Mouse (Mus musculus): ENCODE data around the gene Prdm11. TPM values are rescaled to one million over a fixed set of nuclear protein-coding genes. Genes with fewer than 3 reads are reported as not detected.

Gene Prdm11
- total and polyA plus RNA-seq, 3 experiments = 0.05 to 1.8 (median 0.06) TPM

DNA sequence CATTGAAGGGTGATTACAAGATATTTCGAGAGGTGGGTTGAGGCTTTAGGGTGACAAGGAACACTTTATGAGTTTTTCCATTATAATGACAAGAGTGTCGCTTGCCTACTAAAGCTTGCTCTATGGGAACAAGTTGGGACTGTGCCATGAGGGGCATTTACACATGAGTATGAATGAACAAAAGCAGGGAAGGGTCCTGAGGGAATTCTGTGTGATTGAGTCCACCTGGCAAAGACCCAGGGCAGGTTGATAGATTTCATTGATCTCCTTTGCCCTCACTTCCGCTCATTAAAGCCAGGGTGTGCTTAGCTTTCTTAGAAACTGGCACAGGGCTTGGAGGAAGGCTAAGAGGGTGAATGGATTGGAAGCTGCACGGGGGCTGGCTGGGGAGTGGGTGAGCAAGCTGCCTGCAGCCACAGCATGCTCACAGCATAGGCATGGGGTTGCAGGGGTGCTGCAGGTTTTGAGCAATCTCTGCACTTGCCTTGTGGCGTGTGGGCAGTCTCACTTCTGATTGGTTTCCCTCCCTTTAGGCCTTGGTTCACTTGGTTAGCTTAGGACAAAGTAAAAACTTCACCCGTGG lies 121.2 kb downstream of the Prdm11 start:
- DNase-seq (ENCODE audit: extremely low read depth) = no peak
- Histone ChIP-seq H3K27me3 (replicated peaks) (peaks cover 95% of the 10 kb centered on the region), H3K9ac (ENCODE audit: insufficient read depth, low read depth) (no peak overlapping the region), H3K79me2 (replicated peaks; ENCODE audit: control insufficient read depth, extremely low read depth, insufficient read depth, poor library complexity, severe bottlenecking) (no peaks in the 10 kb centered on the region), H3K36me3 (replicated peaks in 1 of 2; ENCODE audit: control insufficient read depth in 1 of 2, insufficient read depth in 1 of 2, low read length in 1 of 2) (no peaks in the 10 kb centered on the region), H3K27ac (ENCODE audit: insufficient read depth, low read depth) (no peak overlapping the region), H3K4me1 (ENCODE audit: control insufficient read depth in 1 of 2, insufficient read depth in 2 of 2) (no peaks in the 10 kb centered on the region), H3K4me2 (ENCODE audit: insufficient read depth, low read depth, poor library complexity, severe bottlenecking) (no peak overlapping the region), H3K9me3 (replicated peaks; ENCODE audit: low read length) (peaks cover 6% of the 10 kb centered on the region), H3K4me3 (replicated peaks in 1 of 3; ENCODE audit: low read depth in 2 of 3, low read length in 2 of 3, poor library complexity in 1 of 3) (no peak overlapping the region)
- no peak for TF ChIP-seq ETS1 (conservative IDR thresholded peaks at IDR 0.05; ENCODE audit: low read depth, low read length)
- no peak for TF ChIP-seq TCF12 (IDR thresholded peaks at IDR 0.05; ENCODE audit: low read depth, low read length)
- TF ChIP-seq SIN3A (IDR thresholded peaks at IDR 0.05; ENCODE audit: low read length) = no peak
- TF ChIP-seq MXI1 (IDR thresholded peaks at IDR 0.05; ENCODE audit: low read depth, low read length) = no peak
- no peak for TF ChIP-seq POLR2AphosphoS2 (IDR thresholded peaks at IDR 0.05; ENCODE audit: low read depth, low read length)
- no peak for TF ChIP-seq POLR2A (IDR thresholded peaks at IDR 0.05; ENCODE audit: low read depth, low read length)
- no peak for TF ChIP-seq EP300 (IDR thresholded peaks at IDR 0.05; ENCODE audit: low read length)
- dilution Hi-C loops (cut with MboI; ENCODE audit: extremely low pct_ligation_motif_present, extremely low pct_unique_long_range_greater_than_20kb, low sequenced_read_pairs) = no loop called here
- in situ Hi-C loops (cut with MboI; ENCODE audit: low pct_ligation_motif_present, low pct_unique_long_range_greater_than_20kb, low sequenced_read_pairs) = no loop called here

DNA sequence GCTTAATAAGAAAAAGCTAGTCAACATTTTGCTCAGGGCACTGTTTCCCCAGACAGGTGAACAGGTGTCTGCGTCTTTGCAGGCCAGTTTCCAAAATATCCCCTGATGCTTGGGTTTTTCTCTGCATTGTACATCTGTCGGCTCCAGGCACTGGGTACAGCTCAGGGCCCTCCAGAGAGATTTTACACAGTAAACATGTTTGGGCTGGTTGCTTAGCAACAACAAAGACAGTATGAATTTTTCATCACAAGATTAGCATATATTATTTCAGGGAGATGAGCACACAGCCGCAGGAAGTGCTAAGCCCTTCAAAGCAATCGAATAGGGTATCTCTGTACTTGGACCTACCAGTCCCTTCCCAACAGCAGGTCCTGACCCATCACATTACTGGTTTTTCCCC lies 125.3 kb downstream of the Prdm11 start:
- dilution Hi-C loops (cut with MboI; ENCODE audit: extremely low pct_ligation_motif_present, extremely low pct_unique_long_range_greater_than_20kb, low sequenced_read_pairs) (no loop called here), in situ Hi-C loops (cut with MboI; ENCODE audit: low pct_ligation_motif_present, low pct_unique_long_range_greater_than_20kb, low sequenced_read_pairs) (no loop called here)
- no peak for TF ChIP-seq HCFC1 (IDR thresholded peaks at IDR 0.05; ENCODE audit: low read depth, low read length)
- TF ChIP-seq BHLHE40 (IDR thresholded peaks at IDR 0.05; ENCODE audit: low read depth, low read length) = no peak
- TF ChIP-seq MXI1 (IDR thresholded peaks at IDR 0.05; ENCODE audit: low read depth, low read length) = no peak
- no peak for TF ChIP-seq USF1 (IDR thresholded peaks at IDR 0.05; ENCODE audit: low read depth, low read length)
- no peak for TF ChIP-seq ELF1 (IDR thresholded peaks at IDR 0.05; ENCODE audit: low read depth, low read length)
- TF ChIP-seq ZMIZ1 (IDR thresholded peaks at IDR 0.05; ENCODE audit: low read depth, low read length) = no peak
- TF ChIP-seq SMC3 (IDR thresholded peaks at IDR 0.05; ENCODE audit: low read depth, low read length) = no peak
- no peak for TF ChIP-seq TCF12 (IDR thresholded peaks at IDR 0.05; ENCODE audit: low read depth, low read length)
- TF ChIP-seq ETS1 (conservative IDR thresholded peaks at IDR 0.05; ENCODE audit: low read depth, low read length) = no peak
- TF ChIP-seq IRF4 (IDR thresholded peaks at IDR 0.05; ENCODE audit: low read depth, low read length) = no peak
- no peak for TF ChIP-seq UBTF (IDR thresholded peaks at IDR 0.05; ENCODE audit: low read depth, low read length)
- TF ChIP-seq USF2 (conservative IDR thresholded peaks at IDR 0.05; ENCODE audit: low read depth, low read length) = no peak
- TF ChIP-seq JUND (conservative IDR thresholded peaks at IDR 0.05; ENCODE audit: low read depth, low read length) = no peak
- TF ChIP-seq CHD2 (IDR thresholded peaks at IDR 0.05; ENCODE audit: low read length) = no peak
- TF ChIP-seq KAT2A (IDR thresholded peaks at IDR 0.05; ENCODE audit: insufficient replicate concordance, low read length) = no peak
- no peak for TF ChIP-seq TBP (conservative IDR thresholded peaks at IDR 0.05; ENCODE audit: low read depth, low read length)
- no peak for TF ChIP-seq GABPA (IDR thresholded peaks at IDR 0.05; ENCODE audit: insufficient replicate concordance, low read depth, low read length)
- no peak for TF ChIP-seq MYC (IDR thresholded peaks at IDR 0.05; ENCODE audit: low read depth, low read length)
- no peak for TF ChIP-seq CHD1 (IDR thresholded peaks at IDR 0.05; ENCODE audit: low read depth, low read length)
- no peak for TF ChIP-seq E2F4 (IDR thresholded peaks at IDR 0.05; ENCODE audit: insufficient replicate concordance, low read depth, low read length)
- Histone ChIP-seq H3K27me3 (replicated peaks) (peaks cover 97% of the 10 kb centered on the region), H3K27ac (ENCODE audit: insufficient read depth, low read depth) (no peak overlapping the region), H3K4me1 (ENCODE audit: control insufficient read depth in 1 of 2, insufficient read depth in 2 of 2) (no peaks in the 10 kb centered on the region), H3K4me2 (ENCODE audit: insufficient read depth, low read depth, poor library complexity, severe bottlenecking) (no peak overlapping the region), H3K4me3 (replicated peaks in 1 of 3; ENCODE audit: low read depth in 2 of 3, low read length in 2 of 3, poor library complexity in 1 of 3) (no peak overlapping the region), H3K79me2 (replicated peaks; ENCODE audit: control insufficient read depth, extremely low read depth, insufficient read depth, poor library complexity, severe bottlenecking) (no peaks in the 10 kb centered on the region), H3K36me3 (replicated peaks in 1 of 2; ENCODE audit: control insufficient read depth in 1 of 2, insufficient read depth in 1 of 2, low read length in 1 of 2) (no peaks in the 10 kb centered on the region), H3K9ac (ENCODE audit: insufficient read depth, low read depth) (no peak overlapping the region), H3K9me3 (replicated peaks; ENCODE audit: low read length) (peaks cover 7% of the 10 kb centered on the region)
- DNase-seq (ENCODE audit: extremely low read depth) = no peak

All from CH12.LX (cell line).